Mouse (Mus musculus) kidney, adult 8-10 months (tissue): ENCODE measurements around the gene Pex12.
A peak's percentile ranks its signal among the peaks of the same experiment; 100 is the strongest.
"Not testable (repeated sequence)": the region's sequence is repeated elsewhere in the genome, so short reads cannot be mapped to it uniquely, and the experiment has no call there.

ENCODE experiments used
- DNase-seq, 2 experiments: peaks; one replicate each; pipeline ENCODE4 v3.0.0; 2022

Gene Pex12

DNA sequence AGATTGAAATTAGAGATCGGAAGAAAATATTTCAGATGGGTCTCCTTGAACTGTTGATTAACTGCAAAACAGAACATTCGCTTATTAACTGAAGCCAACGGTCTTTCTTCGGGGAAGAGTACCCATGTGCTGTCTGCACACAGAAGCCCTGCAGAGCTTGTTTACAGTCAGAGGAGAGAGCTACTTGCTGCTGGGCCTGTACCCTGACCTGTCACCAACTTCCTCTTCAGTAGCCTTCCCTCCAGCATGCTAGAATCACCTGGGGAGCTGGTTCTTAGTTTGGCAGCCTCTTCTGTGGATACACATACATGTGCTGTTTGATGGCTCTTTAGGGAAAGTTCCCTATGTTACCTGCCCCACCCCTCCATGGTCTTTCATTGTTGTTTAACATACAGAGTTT is 16.8 kb downstream of the Pex12 start:
- DNase-seq, result no peak

DNA sequence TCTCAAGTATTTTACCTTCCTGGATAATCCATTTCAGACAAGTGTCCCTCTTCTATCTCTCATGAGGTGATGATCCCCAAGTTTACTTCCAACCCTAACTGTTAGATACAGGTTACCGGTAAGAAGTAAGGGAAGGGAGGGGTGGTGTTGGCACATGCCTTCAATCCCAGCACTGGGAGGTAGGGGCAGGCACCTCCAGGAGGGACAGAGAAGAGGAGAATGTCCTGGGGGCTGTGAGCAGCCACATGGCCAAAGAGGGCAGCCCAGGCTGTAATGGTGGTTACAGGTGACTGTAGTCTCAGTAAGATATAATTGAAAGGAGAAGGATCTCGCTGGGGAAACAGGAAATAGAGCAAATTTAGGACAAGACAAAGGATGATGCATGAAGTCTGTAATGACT is 20.3 kb downstream of the Pex12 start:
- no peak for DNase-seq

DNA sequence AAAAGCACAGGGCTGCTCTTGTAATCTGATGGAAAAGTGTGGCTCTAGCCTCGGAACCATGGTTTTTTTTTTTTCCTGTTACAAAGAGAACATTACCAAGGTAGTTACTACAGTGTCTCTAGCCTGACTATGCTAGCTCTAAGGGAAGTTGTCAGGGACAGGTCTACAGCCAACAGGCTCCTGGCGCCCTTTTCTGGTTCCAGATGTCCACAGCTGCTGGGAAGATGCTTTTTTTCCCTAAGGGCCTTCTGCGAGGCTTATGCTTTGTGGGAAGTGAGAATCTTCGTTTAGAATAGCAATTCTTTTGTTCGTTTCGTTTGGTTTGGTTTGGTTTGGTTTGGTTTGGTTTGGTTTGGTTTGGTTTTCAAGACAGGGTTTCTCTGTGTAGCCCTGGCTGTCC is 22.7 kb downstream of the Pex12 start:
- no peak for DNase-seq

DNA sequence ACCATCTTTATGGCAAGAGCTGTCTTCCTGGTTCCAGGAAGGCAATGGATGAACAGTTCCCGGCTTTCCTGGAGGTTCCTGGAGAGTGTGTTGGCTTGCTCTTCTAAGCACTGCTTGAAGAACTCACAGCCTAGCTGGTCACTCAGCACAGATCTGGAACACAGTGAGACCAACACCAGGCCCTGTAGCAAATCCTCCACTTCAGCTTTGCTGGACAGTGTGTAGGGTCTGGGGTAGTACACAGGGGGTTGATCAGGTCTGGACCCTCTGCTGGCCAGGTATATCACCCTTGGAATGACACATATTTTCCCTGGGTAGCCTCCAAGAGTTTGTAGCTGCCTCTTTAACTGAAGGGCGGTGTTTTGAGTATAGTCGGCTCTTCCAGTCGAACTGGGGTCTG is 23.4 kb downstream of the Pex12 start:
- no peak for DNase-seq

DNA sequence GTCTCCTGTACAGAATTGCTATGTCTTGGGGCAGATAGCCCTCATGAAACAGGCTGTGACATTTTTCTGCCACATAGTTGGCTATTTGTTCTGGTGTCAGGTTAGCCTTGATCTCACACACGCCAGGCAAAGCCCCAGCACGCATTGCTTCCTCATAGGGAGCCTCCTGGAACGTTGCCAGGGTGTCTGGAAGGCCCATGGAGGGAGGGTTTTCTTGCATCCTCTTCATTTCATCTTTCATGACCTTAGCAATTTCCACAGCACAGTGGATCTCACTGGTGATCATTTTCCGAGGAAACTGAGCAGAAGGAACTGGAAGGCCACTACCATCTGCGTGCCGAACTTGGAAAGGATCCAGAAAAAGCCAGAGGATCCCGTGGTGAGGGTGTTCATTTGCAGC is 26.1 kb downstream of the Pex12 start:
- no peak for DNase-seq

DNA sequence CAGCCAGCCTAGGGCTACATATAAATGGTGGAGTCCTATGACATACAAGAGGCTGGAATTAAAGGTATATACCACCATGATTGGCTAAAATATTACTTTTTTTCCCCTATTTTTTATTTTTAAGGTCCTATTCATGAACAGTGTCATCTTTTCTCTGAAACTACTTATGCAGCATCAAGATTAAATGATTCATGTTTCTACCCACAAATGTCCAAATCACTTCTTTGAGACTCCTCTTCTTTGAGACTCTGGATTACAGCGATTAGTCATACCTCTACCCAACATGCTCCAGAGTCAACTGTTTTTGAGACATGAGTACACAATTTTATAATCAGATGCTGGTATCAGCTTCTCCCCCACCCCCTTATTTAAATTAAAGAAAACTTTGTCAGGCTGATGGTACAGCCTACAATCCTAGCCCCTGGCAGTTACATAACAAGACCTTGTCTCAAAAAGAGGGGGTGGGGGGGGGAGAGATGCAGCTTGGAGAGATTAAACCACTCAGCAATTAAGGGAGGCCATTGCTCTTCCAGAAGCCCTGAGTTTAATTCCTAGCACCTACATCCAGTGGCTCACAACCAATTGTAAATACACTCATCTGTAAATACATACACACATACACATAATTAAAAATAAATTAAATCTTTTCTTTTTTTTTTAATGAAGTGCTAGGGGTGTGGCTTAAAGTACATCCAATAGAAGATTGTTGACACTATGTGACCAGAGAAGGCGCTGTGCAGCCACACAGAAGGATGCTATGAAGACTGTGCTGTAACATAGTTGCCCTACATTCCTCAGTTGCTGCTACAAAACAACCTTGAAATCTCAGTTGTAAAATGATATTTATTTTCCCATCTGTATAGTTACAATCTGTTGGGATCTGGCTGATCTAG is 30.2 kb downstream of the Pex12 start:
- DNase-seq, result peak in 1 of 2 experiments; percentile 14

DNA sequence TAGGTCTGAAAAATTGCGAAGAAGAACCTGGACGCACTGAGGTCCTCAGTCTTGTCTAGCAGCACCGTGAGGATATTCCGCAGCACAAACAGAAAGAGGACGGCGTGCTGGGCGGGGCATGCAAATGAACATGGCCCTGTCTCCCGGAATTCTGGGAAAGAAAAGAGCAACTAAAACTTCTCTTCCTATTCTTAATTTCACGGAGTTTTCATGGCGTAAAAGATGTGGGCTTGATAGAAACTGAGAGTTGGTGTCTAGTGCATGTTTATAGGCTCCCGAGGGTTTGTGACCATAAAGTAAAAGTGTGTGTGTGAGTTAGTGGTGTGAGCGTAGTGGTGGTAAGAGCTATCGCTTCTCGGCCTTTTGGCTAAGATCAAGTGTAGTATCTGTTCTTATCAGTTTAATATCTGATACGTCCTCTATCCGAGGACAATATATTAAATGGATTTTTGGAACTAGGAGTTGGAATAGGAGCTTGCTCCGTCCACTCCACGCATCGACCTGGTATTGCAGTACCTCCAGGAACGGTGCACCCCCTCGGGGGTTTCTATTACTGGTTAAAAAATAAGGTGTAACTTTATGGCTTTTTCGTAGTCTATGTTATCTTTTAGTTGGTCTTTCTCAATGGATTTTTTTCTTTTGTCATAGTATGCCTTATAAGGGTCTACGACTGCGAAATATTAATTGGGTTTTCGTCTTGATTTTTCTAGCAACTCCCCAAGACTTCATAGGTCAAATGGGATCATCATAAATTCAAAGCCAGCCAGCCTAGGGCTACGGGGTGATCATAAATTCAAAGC is 31.0 kb downstream of the Pex12 start:
- peak; percentile 81 to 84 for DNase-seq

DNA sequence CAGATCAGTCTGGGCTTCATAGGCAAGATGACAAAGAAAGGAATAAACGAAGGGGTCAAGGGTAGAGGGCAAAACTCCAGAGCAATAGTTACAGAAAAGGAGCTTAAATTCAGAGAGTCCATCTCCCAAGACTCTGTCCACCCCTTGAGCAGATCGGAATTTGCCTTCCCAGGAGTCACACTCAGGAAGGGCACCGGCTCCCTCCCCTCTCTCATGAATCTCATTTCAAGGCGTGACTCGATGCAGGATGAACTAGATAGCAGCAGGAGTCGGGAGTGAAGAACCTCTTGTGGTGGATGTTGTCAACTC is 31.6 kb downstream of the Pex12 start:
- DNase-seq, result no peak

DNA sequence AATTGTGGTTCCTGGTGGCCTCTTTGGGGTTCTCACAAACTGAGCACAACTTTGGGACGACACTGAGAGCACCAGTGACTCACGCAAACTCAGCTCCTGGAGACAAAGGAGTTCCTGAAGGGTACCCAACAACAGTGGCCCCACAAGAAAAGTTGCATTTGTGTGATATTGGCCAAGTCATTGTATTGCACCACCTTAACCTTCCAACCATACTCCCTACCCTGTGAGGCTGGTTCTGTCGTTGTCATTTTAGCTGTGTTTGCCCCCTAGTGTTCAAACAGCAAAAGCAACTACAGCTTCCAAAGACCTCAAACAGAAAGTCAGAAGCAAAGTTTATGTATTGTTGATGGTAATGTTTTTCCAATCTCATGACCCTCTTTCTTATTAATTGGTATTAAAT is 39.2 kb downstream of the Pex12 start:
- no peak for DNase-seq

DNA sequence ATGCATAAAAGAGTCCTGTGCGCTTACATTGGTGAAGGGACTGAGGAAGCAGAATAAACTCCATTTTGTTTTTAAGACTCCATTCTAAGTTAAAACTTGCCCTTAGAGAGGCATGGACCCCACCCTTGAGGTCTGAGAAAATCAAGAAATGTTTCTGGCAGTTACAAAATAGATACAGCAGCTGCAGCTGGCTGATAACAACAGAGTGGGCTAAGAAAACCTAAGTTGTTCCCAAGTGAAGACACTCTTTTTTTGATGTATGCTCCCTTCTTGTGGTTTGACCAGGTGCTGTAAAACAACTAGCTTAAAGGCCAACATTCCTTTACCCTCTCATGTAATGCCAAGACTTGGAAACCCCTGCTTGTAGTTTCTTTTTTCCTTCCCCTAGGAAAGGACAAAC is 39.7 kb downstream of the Pex12 start:
- no peak for DNase-seq

DNA sequence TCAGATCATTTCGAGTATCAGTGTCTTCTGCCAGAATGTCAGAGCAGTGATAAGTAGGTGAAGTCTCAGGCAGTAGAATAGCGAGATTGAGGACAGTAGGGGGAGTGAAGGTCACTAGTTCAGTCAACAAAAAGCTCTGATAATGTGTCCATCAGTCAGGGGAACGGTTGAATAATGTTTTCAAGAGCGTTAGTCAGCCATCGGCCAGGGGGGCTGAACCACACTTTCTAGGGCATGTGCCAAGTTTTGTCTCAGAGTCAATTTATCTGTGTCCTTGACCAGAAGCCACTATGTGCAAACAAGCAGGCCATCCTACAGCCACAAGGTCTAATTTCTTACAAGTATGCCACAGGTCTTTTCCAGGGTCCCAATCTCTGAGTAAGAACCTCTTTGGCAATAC is 45.2 kb downstream of the Pex12 start:
- DNase-seq, result not testable (repeated sequence)
